ENCODE assay signal across 10 mouse cellular contexts in genomic region chr10:116300824-116301223, GRCm38 (mm10). TPM values are rescaled to one million over a fixed set of nuclear protein-coding genes. Genes with fewer than 3 reads are reported as not detected.
DNase-seq lines count a peak whose midpoint lies in the region; ATAC-seq and TF ChIP-seq lines count a peak whose summit lies in the region.
"Had no signal": no experiment of that assay in that cellular context is flagged by ENCODE, and none has a peak within 500 bp of the region (broad histone marks: within the 10 kb centered on the region; RNA-seq: fewer than 3 reads in every experiment).

No protein-coding gene starts in this region.

- H3K9ac ChIP-seq in heart, postnatal 0 days (replicated peaks; ENCODE audit: low read depth, low read length), result peak overlapping the region; percentile 57
- H3K9ac ChIP-seq in neural tube, embryonic 15.5 days (replicated peaks), result peak overlapping the region; percentile 51

- H3K27me3 ChIP-seq in heart, postnatal 0 days (ENCODE audit: control insufficient read depth, insufficient read depth, low read length), result peaks cover 20% of the 10 kb centered on the region
- H3K27me3 ChIP-seq in limb, embryonic 10.5 days (ENCODE audit: low read depth, poor library complexity, severe bottlenecking), result peaks cover 49% of the 10 kb centered on the region
- peaks cover 17% of the 10 kb centered on the region for H3K27me3 ChIP-seq in neural tube, embryonic 15.5 days (replicated peaks)

- peak overlapping the region; percentile 68 for H3K4me2 ChIP-seq in heart, postnatal 0 days (ENCODE audit: low read depth, low read length)
- H3K4me2 ChIP-seq in neural tube, embryonic 15.5 days, result peak overlapping the region; percentile 98

- H3K36me3 ChIP-seq in heart, postnatal 0 days (replicated peaks; ENCODE audit: control insufficient read depth, insufficient read depth, low read length), result no peaks in the 10 kb centered on the region
- H3K36me3 ChIP-seq in limb, embryonic 10.5 days, result no peaks in the 10 kb centered on the region
- no peaks in the 10 kb centered on the region for H3K36me3 ChIP-seq in neural tube, embryonic 15.5 days

- H3K4me1 ChIP-seq in heart, postnatal 0 days (ENCODE audit: control insufficient read depth, insufficient read depth), result no peaks in the 10 kb centered on the region
- H3K4me1 ChIP-seq in limb, embryonic 10.5 days, result peaks cover 17% of the 10 kb centered on the region
- peaks cover 10% of the 10 kb centered on the region for H3K4me1 ChIP-seq in neural tube, embryonic 15.5 days

- H3K4me3 ChIP-seq in layer of hippocampus, adult 2 months, result peak overlapping the region; percentile 52
- peak overlapping the region; percentile 55 for H3K4me3 ChIP-seq in heart, postnatal 0 days (ENCODE audit: low read depth, low read length)
- peak overlapping the region; percentile 65 for H3K4me3 ChIP-seq in limb, embryonic 10.5 days
- peak overlapping the region; percentile 49 for H3K4me3 ChIP-seq in neural tube, embryonic 15.5 days (replicated peaks)

- TF ChIP-seq EP300 in heart, postnatal 0 days (IDR thresholded peaks at IDR 0.05; ENCODE audit: low read depth), result no peak

- TF ChIP-seq CTCF in layer of hippocampus, adult 2 months (conservative IDR thresholded peaks at IDR 0.05), result no peak
- TF ChIP-seq CTCF in heart, postnatal 0 days (IDR thresholded peaks at IDR 0.05; ENCODE audit: low read depth), result no peak

- DNase-seq in layer of hippocampus, adult 2 months (ENCODE audit: low spot score in 2 of 2), result no peak
- DNase-seq in layer of hippocampus, adult 8-10 months (ENCODE audit: low spot score in 2 of 2), result no peak
- DNase-seq in heart, postnatal 0 days (ENCODE audit: low spot score), result no peak
- DNase-seq in limb, embryonic 10.5 days (ENCODE audit: low spot score), result no peak
- no peak for DNase-seq in ovary, postnatal 10 days (ENCODE audit: low spot score)
- DNase-seq in frontal cortex, adult 2 months (ENCODE audit: extremely low spot score in 1 of 2, low spot score in 1 of 2), result no peak
- DNase-seq in cerebellum, postnatal 4 days (ENCODE audit: low spot score in 2 of 2), result no peak
- DNase-seq: thymus, postnatal 14 days had no signal

- H3K27ac ChIP-seq in layer of hippocampus, adult 2 months, result peak overlapping the region; percentile 70; the same call in 1 of the 2 replicates
- H3K27ac ChIP-seq in heart, postnatal 0 days (ENCODE audit: low read depth), result peak overlapping the region; percentile 78
- H3K27ac ChIP-seq in limb, embryonic 10.5 days, result peak overlapping the region; percentile 72
- no peak overlapping the region for H3K27ac ChIP-seq in neural tube, embryonic 15.5 days (replicated peaks)

- peak; percentile 20; the same call in 1 of the 2 replicates for ATAC-seq in heart, postnatal 0 days (ENCODE audit: insufficient read depth, low read depth)
- no peak for ATAC-seq in neural tube, embryonic 15.5 days (ENCODE audit: low FRiP score)

- WGBS in heart, postnatal 0 days, result 15% methylated on average over 7 of the region's 7 CpGs
- WGBS in limb, embryonic 10.5 days, result 4% methylated on average over 7 of the region's 7 CpGs
- WGBS in neural tube, embryonic 15.5 days, result 14% methylated on average over 7 of the region's 7 CpGs

- H3K9me3 ChIP-seq in heart, postnatal 0 days (replicated peaks; ENCODE audit: control insufficient read depth, low read length), result no peaks in the 10 kb centered on the region
- no peaks in the 10 kb centered on the region for H3K9me3 ChIP-seq in limb, embryonic 10.5 days (replicated peaks)
- H3K9me3 ChIP-seq in neural tube, embryonic 15.5 days (replicated peaks), result no peaks in the 10 kb centered on the region

RNA-seq across cellular contexts. Expression of gene Ptprb, which starts 25.5 kb away (rescaled TPM):
- 10 to 100 TPM; 15.0 to 19.7 TPM for total RNA-seq in layer of hippocampus, adult 2 months (2021)
- total RNA-seq in layer of hippocampus, adult 8-10 months (2022), result 10 to 100 TPM; 17.3 to 18.3 (median 17.9) TPM
- total RNA-seq in heart, postnatal 0 days (2014; rRNA removed; ENCODE audit: low replicate concordance), result 22.3 and 24.5 TPM in 2 replicates
- polyA plus RNA-seq in heart, postnatal 0 days (2015; fragmentation: Nextera tagmentation; extraction: Ambion mirVana), result 6.2 and 6.9 TPM in 2 replicates
- 2.0 and 2.2 TPM in 2 replicates for polyA plus RNA-seq in limb, embryonic 10.5 days (2016; fragmentation: Nextera tagmentation; extraction: Ambion mirVana)
- 3.1 and 3.5 TPM in 2 replicates for polyA plus RNA-seq in neural tube, embryonic 15.5 days (2015; fragmentation: Nextera tagmentation; extraction: Ambion mirVana)
- polyA plus RNA-seq in frontal cortex, adult 2 months (2012; rRNA removed), result 9.5 and 10.9 TPM in 2 replicates
- total RNA-seq: megakaryocyte, adult 5-6 weeks had no signal
